Mouse (Mus musculus): ENCODE results near the gene Cuzd1. TPM values are rescaled to one million over a fixed set of nuclear protein-coding genes. Genes with fewer than 3 reads are reported as not detected.
A peak's percentile ranks its signal among the peaks of the same experiment; 100 is the strongest.

Cuzd1 gene
- total RNA-seq (2015) = 0.17 TPM in 1 of 2 replicates, not detected in the other
- total RNA-seq (2017) = not detected in 2 replicates

DNA sequence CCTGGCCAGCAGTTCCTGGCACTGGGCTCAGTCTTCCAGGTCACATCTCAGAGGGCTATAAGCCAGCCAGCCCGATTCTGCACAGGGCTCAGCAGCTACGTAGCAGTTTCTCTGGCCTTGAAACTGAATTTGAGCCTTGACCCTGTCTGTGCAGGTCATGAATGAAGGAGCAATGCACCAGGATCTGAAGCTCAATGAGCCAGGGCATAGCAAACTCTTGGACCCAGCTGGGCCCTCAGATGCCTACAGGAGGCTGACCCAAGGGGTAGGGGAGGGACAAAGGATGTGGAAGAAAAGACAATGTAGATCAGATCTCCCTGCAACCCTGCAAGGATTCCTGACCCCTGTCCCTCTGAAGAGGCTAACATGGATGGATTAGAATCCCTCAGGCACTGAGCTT, at the start of gene Cuzd1:
Cuzd1 (minus strand) TSS at position 101 of the 400 bp plus-strand sequence.
- no peak for ATAC-seq (replicated peaks; ENCODE audit: poor library complexity)

DNA sequence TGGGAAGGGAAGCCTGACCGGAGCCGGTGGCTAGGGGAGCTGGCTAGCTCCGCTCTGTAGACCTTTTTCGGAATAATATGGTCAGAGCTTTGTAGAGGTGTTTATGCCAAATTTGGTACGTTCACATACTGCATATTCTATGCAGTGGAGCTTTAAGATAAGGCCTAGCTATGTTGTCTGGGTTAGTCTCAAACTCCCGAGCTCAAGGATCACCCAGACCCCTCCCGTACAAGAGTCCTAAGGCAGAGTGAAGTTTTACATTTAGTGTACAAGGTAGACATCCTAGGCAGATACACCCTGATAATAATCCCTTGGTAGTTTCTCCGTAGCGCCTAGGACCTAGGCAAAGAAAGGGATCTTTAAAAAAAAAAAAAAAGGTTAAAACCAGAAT, 49.4 kb upstream of the Cuzd1 start:
- peak; percentile 23; the same call in 1 of the 2 replicates for ATAC-seq (replicated peaks; ENCODE audit: poor library complexity)

GRCm38 (mm10) chr7:131370648-131371469, 48.8 kb upstream of the Cuzd1 start, which contains the start of gene Pstk:
TSS of gene Pstk (plus strand) at chr7:131371141.
- peak; percentile 91 for ATAC-seq (replicated peaks; ENCODE audit: poor library complexity)

- ATAC-seq (replicated peaks; ENCODE audit: poor library complexity) = no peak
Observed at GRCm38 (mm10) chr7:131364131-131364530, 42.0 kb upstream of the Cuzd1 start.

- ATAC-seq (replicated peaks; ENCODE audit: poor library complexity) = peak; percentile 91
Observed at GRCm38 (mm10) chr7:131362615-131363300, 40.7 kb upstream of the Cuzd1 start, which contains the start of gene 2310057M21Rik. TSS of gene 2310057M21Rik (minus strand) at chr7:131362759.

- ATAC-seq (replicated peaks; ENCODE audit: poor library complexity) = peak; percentile 53
Observed at GRCm38 (mm10) chr7:131362269-131362614, 40.1 kb upstream of the Cuzd1 start.

GRCm38 (mm10) chr7:131356105-131356504, 34.0 kb upstream of the Cuzd1 start:
- peak; percentile 84 for ATAC-seq (replicated peaks; ENCODE audit: poor library complexity)

- no peak for ATAC-seq (replicated peaks; ENCODE audit: poor library complexity)
Observed at GRCm38 (mm10) chr7:131345856-131346541, 23.9 kb upstream of the Cuzd1 start.

- no peak for ATAC-seq (replicated peaks; ENCODE audit: poor library complexity)
Observed at GRCm38 (mm10) chr7:131337502-131338068, 15.5 kb upstream of the Cuzd1 start.

DNA sequence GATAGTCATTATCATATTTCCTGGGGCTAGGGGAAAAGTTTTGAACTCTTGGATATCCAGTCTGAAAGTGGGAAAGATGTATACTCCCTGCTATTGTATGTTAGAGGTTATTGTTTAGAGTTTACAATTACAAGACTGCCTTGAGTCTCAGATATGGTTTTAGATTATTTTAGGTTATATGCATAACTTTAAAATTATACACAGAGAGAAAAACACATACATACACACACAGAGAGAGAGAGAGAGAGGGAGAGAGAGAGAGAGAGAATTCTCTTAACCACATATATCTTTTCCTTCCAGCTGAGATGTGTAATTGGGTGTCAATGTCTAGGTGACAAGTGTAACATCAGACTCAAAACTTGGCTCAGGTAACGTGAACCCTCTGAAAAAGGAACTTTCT, 11.5 kb upstream of the Cuzd1 start, which contains the start of gene Fam24a:
Fam24a (plus strand) TSS at position 301 of the 400 bp plus-strand sequence.
- ATAC-seq (replicated peaks; ENCODE audit: poor library complexity) = no peak

DNA sequence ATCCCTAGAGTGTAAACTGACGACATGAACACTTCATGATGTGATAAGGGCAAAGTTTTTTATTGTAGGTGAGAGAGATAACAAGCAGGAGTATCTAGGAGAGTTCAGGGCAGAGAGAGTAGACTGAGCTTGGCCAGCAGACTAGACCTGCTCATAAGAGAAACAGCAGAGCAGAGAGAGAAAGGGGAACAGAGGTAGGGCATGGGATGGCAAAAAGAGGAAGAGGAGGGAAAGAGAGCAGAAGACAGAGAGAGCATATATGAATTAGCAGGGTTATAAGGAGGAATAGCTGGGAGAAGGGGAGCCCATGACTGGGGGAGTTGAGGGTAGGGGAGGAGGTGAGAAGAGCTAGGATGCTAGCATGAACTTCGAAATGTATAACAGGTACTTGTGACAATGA, 9.6 kb upstream of the Cuzd1 start:
- ATAC-seq (replicated peaks; ENCODE audit: poor library complexity) = peak; percentile 63

GRCm38 (mm10) chr7:131329416-131329815, 7.3 kb upstream of the Cuzd1 start, which contains the start of gene Fam24b:
TSS of gene Fam24b (minus strand) at chr7:131329516.
- no peak for ATAC-seq (replicated peaks; ENCODE audit: poor library complexity)

DNA sequence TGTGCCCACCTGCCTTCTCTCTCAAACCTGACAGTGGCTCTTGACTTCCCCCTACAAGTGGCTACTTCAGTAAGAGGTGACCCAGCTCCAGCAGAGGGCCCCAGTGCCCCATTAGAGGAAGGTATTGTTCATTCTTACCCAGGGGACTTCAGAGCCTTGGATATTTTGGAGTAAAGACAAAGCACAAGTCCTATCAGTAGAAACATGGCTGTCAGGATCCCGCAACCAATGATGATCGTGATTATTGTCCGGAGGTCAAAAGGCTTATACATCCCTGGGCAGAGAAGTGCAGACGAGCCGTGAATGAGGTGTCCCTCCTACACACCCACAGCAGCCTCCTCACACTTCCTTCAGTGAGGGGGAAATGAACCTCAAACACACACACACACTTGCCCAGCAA, 5.0 kb upstream of the Cuzd1 start:
- no peak for ATAC-seq (replicated peaks; ENCODE audit: poor library complexity)

GRCm38 (mm10) chr7:131318340-131318739, 3.8 kb downstream of the Cuzd1 start:
- no peak for ATAC-seq (replicated peaks; ENCODE audit: poor library complexity)

DNA sequence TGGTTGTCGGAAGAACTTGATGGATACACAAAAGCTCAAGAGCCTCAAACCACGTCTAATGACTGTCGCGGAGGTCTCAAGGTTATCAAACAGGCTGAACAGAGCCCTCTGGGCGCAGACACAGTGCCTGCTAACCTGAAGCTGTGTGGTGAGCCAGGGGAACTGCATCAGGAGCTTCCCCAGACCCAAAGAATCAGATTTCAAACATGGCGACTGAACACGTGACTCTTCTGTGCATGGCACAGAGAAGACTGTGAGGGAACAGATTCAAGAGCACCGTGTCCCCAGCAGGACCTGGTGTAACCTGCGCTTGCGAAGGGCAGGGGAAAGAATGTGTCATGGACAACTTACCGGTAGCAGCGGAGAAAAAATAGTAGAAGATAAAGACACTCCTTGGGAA, 4.5 kb downstream of the Cuzd1 start:
- ATAC-seq (replicated peaks; ENCODE audit: poor library complexity) = no peak

DNA sequence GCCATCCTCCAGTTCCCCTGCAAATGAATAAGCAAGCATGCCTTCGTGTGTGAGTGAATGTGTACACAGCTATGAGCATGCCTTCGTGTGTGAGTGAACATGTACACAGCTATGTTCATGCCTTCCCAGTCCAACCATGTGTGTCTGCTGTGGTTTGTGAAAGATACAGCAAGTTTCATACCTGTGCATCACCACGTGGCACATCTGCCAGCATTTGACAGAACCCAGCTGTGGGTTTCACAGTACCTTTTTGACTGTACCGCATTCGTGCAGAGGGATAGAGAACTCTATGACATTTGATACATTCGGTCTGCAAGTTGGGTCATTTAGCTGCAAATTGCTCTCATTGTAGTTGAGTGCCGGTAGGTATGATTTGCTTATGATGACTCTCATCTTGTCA, 7.6 kb downstream of the Cuzd1 start:
- no peak for ATAC-seq (replicated peaks; ENCODE audit: poor library complexity)

GRCm38 (mm10) chr7:131306733-131307132, 15.4 kb downstream of the Cuzd1 start:
- ATAC-seq (replicated peaks; ENCODE audit: poor library complexity) = no peak

DNA sequence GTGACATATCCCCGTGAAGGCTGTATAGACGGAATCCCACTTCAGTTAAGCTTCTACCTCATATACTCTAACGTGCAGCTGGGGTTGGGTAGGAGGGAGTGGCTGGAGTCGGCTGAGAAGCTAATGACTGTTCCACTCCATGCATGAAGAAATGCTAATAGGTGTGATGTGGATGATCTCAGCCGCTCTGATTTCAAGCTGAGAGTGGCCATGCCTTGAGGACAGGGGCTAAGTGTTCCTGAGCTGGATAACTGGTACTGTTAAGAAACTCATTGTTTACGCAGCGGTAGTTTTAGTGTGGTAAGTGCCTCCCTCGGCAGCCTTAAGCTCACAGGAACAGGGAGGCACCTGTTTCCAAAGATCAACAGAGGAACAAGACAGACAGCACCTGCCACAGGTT, 18.8 kb downstream of the Cuzd1 start:
- no peak for ATAC-seq (replicated peaks; ENCODE audit: poor library complexity)

GRCm38 (mm10) chr7:131297151-131297550, 24.9 kb downstream of the Cuzd1 start:
- ATAC-seq (replicated peaks; ENCODE audit: poor library complexity) = no peak

DNA sequence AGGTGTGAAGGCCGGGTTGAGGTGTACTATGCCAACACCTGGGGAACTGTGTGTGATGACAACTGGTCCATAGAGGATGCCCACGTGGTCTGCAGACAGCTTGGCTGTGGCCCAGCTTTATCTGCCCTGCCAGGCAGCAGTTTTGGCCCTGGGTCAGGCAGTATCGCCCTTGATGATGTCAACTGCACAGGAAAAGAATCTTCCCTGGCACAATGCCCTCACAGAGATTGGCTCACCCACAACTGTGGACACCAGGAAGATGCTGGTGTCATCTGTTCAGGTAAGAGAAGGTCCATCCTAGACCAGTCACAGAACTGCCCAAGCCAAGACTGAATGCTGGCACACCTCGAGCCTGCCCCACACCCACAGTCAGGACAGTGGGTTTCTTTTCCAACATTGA, 56.2 kb downstream of the Cuzd1 start:
- ATAC-seq (replicated peaks; ENCODE audit: poor library complexity) = no peak

- no peak for ATAC-seq (replicated peaks; ENCODE audit: poor library complexity)
Observed at GRCm38 (mm10) chr7:131264251-131264650, 57.8 kb downstream of the Cuzd1 start.
